Mouse (Mus musculus) megakaryocyte, embryonic 14.5 days (primary cell): ENCODE measurements around the gene Rab3il1.

Source experiments
- FLI1 ChIP-seq: IDR thresholded peaks from 2 replicates; pipeline ENCODE4 v1.6.1; 2012; ENCODE audit warnings: low read length, inconsistent platforms, mixed read lengths
- GATA1 ChIP-seq: IDR thresholded peaks from 3 replicates; pipeline ENCODE4 v1.6.1; 2012; ENCODE audit warnings: mixed read lengths, low read length, inconsistent platforms, borderline replicate concordance

DNA sequence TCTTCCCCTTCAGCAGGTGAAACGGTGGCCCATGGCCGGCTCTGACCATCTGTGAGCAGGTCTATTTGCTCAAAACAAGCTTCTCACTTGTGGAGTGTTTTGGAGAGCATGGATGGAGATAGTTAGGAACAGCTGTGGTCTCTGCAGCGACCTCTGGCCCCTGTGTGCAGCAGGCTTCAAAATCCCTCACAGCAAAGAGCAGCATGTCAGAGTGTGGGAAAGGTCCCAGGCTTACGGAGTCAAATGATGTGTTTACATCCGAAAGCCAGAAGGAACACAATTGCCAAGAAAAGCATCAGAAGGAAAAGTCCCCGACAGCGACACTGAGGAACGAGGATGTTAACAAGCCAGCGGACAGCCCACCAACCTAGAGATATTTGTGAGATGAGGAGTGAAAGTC lies 84.0 kb downstream of the Rab3il1 start:
- TF ChIP-seq GATA1 (no peak), FLI1 (no peak)
